ENCODE assay signal across 7 mouse cellular contexts in the genomic region with DNA sequence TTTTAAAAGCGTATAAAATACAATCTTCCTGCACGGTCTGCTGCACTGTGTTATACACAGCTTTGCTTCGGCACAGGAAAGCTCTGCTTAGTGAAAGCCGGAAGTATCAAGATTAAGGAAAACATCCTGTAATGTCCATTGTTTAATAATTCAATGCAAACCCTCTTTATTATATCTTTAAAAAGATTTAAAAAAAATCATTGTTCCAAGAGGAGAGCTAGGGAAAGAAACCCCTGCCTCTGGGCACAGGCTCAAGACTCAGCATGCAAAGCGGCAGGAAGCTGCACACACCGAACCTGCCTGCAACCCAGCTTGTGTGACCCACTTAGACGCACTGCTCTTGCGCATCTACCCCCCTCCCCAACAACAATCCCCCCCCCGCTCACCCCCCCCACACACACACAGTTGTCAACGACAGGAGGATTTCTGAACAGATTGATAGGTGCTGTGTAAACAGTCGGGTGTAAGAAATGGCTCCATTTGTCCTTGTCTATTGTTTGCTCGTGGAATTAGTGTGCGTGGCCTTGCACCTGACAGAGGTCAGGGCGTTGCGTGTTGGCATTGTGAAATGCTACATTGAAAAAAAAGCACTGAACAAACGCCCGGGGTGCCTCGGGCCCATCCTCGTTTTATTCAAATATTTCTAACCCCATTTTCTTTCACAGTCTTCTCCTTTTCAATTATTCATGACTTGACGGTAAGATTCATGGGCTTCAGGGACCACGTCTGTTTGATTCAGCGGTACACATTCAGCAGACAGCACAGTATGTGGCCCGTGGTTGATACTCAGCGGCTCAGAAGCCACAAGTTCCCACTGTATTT.
DNase-seq lines count a peak whose midpoint lies in the region; ATAC-seq and TF ChIP-seq lines count a peak whose summit lies in the region.

No protein-coding gene starts in this region.

- H3K79me2 ChIP-seq in CH12.LX (replicated peaks; ENCODE audit: control insufficient read depth, extremely low read depth, insufficient read depth, poor library complexity, severe bottlenecking): no peaks in the 10 kb centered on the region

- no peaks in the 10 kb centered on the region for H3K9me3 ChIP-seq in CH12.LX (replicated peaks; ENCODE audit: low read length)
- H3K9me3 ChIP-seq in heart, postnatal 0 days (replicated peaks; ENCODE audit: control insufficient read depth, low read length): no peaks in the 10 kb centered on the region

- no peak for TF ChIP-seq POLR2A in CH12.LX (IDR thresholded peaks at IDR 0.05; ENCODE audit: low read depth, low read length)

- WGBS in heart, postnatal 0 days: 63% methylated on average over 24 of the region's 24 CpGs

- no peak for TF ChIP-seq EP300 in CH12.LX (IDR thresholded peaks at IDR 0.05; ENCODE audit: low read length)
- no peak for TF ChIP-seq EP300 in heart, postnatal 0 days (IDR thresholded peaks at IDR 0.05; ENCODE audit: low read depth)

- H3K4me1 ChIP-seq in CH12.LX (ENCODE audit: control insufficient read depth in 1 of 2, insufficient read depth in 2 of 2): peaks cover 0 to 8% of the 10 kb centered on the region in 2 experiments; a peak in 1 of 4 replicates
- H3K4me1 ChIP-seq in heart, postnatal 0 days (ENCODE audit: control insufficient read depth, insufficient read depth): peaks cover 26% of the 10 kb centered on the region

- in situ Hi-C loops in CH12.LX (cut with MboI; ENCODE audit: low pct_ligation_motif_present, low pct_unique_long_range_greater_than_20kb, low sequenced_read_pairs): no loop called here

- no peaks in the 10 kb centered on the region for H3K36me3 ChIP-seq in CH12.LX (replicated peaks in 1 of 2; ENCODE audit: control insufficient read depth in 1 of 2, insufficient read depth in 1 of 2, low read length in 1 of 2)
- H3K36me3 ChIP-seq in heart, postnatal 0 days (replicated peaks; ENCODE audit: control insufficient read depth, insufficient read depth, low read length): no peaks in the 10 kb centered on the region

- no peak for TF ChIP-seq CTCF in CH12.LX (conservative IDR thresholded peaks at IDR 0.05 in 1 of 2, IDR thresholded peaks at IDR 0.05 in 1 of 2; ENCODE audit: low read depth in 2 of 2, low read length in 2 of 2)
- TF ChIP-seq CTCF in heart, postnatal 0 days (IDR thresholded peaks at IDR 0.05; ENCODE audit: low read depth): no peak

- ATAC-seq in heart, postnatal 0 days (ENCODE audit: insufficient read depth, low read depth): peak; percentile 47

- H3K27me3 ChIP-seq in CH12.LX (replicated peaks): no peaks in the 10 kb centered on the region
- H3K27me3 ChIP-seq in heart, postnatal 0 days (ENCODE audit: control insufficient read depth, insufficient read depth, low read length): no peaks in the 10 kb centered on the region

- TF ChIP-seq RAD21 in CH12.LX (IDR thresholded peaks at IDR 0.05; ENCODE audit: low read depth, low read length): no peak

- H3K27ac ChIP-seq in CH12.LX (ENCODE audit: insufficient read depth, low read depth): no peak overlapping the region
- peak overlapping the region; percentile 9; the same call in 1 of the 2 replicates for H3K27ac ChIP-seq in heart, postnatal 0 days (ENCODE audit: low read depth)

- H3K4me2 ChIP-seq in CH12.LX (ENCODE audit: insufficient read depth, low read depth, poor library complexity, severe bottlenecking): 0 out of 2 replicates have a peak overlapping the region, but pooled peaks have one; percentile 9
- peak overlapping the region; percentile 28 for H3K4me2 ChIP-seq in heart, postnatal 0 days (ENCODE audit: low read depth, low read length)

- dilution Hi-C loops in CH12.LX (cut with MboI; ENCODE audit: extremely low pct_ligation_motif_present, extremely low pct_unique_long_range_greater_than_20kb, low sequenced_read_pairs): no loop called here

- DNase-seq in CH12.LX (ENCODE audit: extremely low read depth) (no peak), ES-CJ7 (ENCODE audit: low read depth, low spot score) (peak; percentile 21)
- no peak for DNase-seq in heart, postnatal 0 days (ENCODE audit: low spot score)
- peak; percentile 61 for DNase-seq in lung, postnatal 10 days
- no peak for DNase-seq in thymus, postnatal 36 days
- DNase-seq in frontal cortex, postnatal 10 days (ENCODE audit: low spot score in 2 of 2): no peak
- no peak for DNase-seq in spleen, postnatal 36 days (ENCODE audit: low spot score in 2 of 2)

- H3K9ac ChIP-seq in CH12.LX (ENCODE audit: insufficient read depth, low read depth): no peak overlapping the region
- no peak overlapping the region for H3K9ac ChIP-seq in heart, postnatal 0 days (replicated peaks; ENCODE audit: low read depth, low read length)

- H3K4me3 ChIP-seq in CH12.LX (replicated peaks in 1 of 3; ENCODE audit: low read depth in 2 of 3, low read length in 2 of 3, poor library complexity in 1 of 3): no peak overlapping the region
- no peak overlapping the region for H3K4me3 ChIP-seq in heart, postnatal 0 days (ENCODE audit: low read depth, low read length)

TF ChIP-seq in CH12.LX, 34 proteins besides CTCF, POLR2A, EP300 and RAD21:
- TF ChIP-seq ELF1 (IDR thresholded peaks at IDR 0.05; ENCODE audit: low read depth, low read length) (no peak), ETS1 (conservative IDR thresholded peaks at IDR 0.05; ENCODE audit: low read depth, low read length) (no peak)

Comparison
In these comparisons a context has a peak if more than half of its experiments do, and no peak if none do; other contexts are left out.
1. DNase-seq: peak in ES-CJ7 (single experiment) and lung, postnatal 10 days (single experiment); none in CH12.LX (single experiment), heart, postnatal 0 days (single experiment), thymus, postnatal 36 days (0 of 2), frontal cortex, postnatal 10 days (0 of 2) and spleen, postnatal 36 days (0 of 2).